Mouse (Mus musculus) megakaryocyte, adult 5-6 weeks (primary cell): ENCODE measurements around the gene Plxnc1. TPM values are rescaled to one million over a fixed set of nuclear protein-coding genes. Genes with fewer than 3 reads are reported as not detected.

Source experiments
- ATAC-seq: 2 replicates; pipeline ENCODE4 v1.8.0; 2016; ENCODE audit warnings: mild to moderate bottlenecking, inconsistent platforms; ENCODE audit not compliant: poor library complexity, severe bottlenecking
- total RNA-seq, 2 experiments: library from RNA; stranded (forward) in 1 of 2; stranded (reverse) in 1 of 2; fragments of 153-499, 151-499 nt in 1 of 2; fragments of 221-1000, 200-1000 nt in 1 of 2; gene quantifications; 2 replicates each; pipeline versions ENCODE4 v1.2.3 to v1.2.4; 2015 to 2017

Plxnc1 gene
- total RNA-seq, 2 experiments from 2014 or later: 29.9 to 47.9 TPM

GRCm38 (mm10) chr10:94889735-94890134, 54.9 kb downstream of the Plxnc1 start:
- no peak for ATAC-seq

GRCm38 (mm10) chr10:94883216-94883615, 61.4 kb downstream of the Plxnc1 start:
- no peak for ATAC-seq

GRCm38 (mm10) chr10:94871506-94871905, 73.1 kb downstream of the Plxnc1 start:
- ATAC-seq: no peak

- no peak for ATAC-seq
These were observed 73.5 kb downstream of the Plxnc1 start for GRCm38 (mm10) chr10:94871102-94871501.

DNA sequence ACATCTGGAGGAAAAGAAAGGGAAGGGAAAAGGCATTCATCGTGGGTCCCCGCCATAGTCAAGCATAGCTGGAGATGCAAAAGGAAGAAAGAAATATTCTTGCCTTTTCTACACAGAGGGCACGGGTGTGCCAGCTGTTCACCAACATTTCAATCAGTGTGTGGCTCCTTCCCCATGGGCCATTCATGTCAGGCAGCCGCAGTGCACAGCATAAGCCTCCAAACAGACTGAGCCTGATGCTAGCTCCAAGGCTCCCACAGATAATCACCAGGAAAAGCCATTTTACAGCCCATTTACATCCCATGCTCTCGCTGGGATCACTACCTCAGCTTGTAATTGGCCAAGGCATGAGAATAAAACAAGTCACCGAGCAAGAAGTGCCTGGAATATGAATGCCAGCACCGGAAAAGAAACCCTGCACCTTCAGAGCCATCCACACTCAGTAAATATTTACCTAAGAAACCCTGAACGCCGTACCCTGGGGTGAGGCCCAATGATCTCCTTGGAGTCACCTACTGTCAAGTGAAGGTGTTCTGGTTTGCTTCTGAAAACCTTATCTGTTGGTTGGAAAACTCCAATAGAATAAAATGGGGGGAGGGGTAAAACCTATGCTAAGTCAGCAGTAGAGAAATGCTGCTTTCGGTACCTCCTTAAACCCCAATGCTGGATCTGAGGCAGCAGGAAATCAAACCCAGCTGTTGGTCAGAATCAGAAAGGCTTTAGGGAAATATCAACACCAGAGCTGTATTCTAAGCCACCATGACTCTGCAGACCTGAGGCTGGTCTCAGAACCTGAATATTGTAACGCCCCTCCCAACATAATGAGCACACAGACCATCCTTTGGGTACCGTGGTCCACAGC, 77.4 kb downstream of the Plxnc1 start:
- no peak for ATAC-seq

DNA sequence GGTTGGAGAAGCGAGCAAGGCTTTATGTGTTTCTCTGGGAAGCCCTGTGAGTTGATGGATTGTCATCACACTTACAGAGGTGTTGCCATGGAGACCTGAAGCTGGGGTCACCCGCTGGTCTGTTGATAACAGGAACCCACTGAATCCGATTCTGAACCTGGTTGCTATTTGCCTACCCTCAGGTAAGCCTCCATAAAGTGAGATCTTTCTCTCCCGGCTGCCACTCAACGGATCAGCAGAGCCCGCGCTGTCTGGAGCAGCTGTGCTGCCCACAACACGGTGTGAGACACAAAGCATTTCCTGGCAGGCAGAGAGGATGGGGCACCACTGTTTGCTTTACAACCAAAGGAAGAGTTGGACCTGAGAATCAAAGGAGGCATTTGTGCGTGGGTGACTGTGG, 79.4 kb downstream of the Plxnc1 start:
- ATAC-seq: no peak

- ATAC-seq: no peak
These were observed 80.3 kb downstream of the Plxnc1 start for GRCm38 (mm10) chr10:94864199-94864928.

DNA sequence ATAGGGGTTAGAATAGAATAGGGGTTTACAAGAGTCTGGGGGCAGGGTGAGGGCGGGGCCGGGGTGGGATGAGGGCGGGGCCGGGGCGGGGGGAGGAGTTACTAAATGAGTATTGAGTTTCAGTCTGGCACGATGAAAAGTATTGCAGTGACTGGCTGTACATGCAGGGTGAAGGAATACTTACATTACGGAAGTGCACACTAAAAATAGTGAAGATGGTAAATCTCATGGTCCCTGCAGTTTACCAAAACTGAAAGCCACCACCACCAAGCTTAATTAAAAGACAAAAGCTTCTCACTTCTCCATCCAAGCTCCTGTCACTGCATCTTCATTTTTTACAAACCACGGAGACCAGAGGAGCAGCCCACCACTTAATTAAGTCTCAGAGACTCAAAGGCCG, 81.4 kb downstream of the Plxnc1 start:
- no peak for ATAC-seq

DNA sequence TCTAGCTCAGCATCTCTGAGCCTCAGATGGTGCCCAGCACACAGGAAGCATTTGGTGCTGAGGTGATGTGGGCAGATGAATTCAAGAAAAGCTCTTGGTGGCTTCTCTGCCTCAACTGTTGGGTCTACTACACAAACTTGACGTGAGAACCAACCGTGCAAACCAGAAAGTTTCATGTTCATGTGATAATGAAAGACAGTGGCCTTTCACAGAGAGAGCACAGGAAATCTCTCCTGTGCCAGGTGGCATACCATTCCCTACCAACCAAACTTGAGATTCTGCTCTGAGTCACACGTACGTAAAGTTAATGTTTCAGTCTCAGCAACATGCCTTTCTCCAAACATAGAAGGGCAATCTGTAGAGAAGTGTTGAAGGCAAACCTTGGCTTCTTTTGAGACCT, 83.8 kb downstream of the Plxnc1 start:
- no peak for ATAC-seq

GRCm38 (mm10) chr10:94858277-94859033, 86.2 kb downstream of the Plxnc1 start:
- ATAC-seq: peak; percentile 68

GRCm38 (mm10) chr10:94850565-94850964, 94.1 kb downstream of the Plxnc1 start:
- no peak for ATAC-seq

DNA sequence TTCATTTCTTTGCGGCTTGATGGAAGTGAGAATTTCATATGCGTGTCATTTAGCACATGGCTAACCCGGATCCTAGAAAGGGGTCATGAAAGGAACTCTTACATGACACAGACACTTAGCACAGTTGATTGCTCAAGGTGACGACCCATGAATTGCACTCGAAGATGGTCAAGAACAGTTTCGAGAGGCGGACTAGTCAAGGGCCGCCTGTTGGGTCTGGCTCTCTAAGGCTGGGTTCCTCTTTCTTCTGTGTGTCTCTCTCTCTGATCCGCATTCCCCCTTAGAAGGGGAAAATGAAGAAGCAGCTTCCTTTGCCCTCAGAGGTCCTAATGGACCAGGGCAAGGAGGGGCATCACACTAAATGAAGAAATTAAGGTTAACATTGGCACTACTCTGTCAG, 94.7 kb downstream of the Plxnc1 start:
- peak; percentile 48 for ATAC-seq

DNA sequence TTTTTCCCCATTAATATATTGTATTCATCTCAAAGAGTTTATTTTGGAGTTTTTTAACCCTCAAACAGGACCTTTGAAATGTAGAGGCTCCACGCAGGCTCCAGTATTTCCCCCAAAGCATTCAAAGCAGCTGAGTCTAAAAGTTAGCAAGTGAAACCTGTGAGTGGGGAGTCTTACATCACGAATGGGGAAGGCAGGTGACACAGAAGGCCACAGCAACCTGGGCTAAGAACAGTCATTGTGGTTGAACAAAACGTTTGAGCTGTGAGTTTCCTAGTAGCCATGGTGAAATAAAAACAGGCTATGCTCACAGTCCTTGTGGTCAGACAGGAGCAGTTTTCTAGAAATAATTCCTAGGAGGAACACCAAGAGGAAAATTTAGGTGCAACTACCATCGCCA, 95.3 kb downstream of the Plxnc1 start:
- 0 out of 2 replicates have a peak, but pooled peaks have one; percentile 19 for ATAC-seq

GRCm38 (mm10) chr10:94848344-94848743, 96.3 kb downstream of the Plxnc1 start:
- ATAC-seq: 0 out of 2 replicates have a peak, but pooled peaks have one; percentile 15

DNA sequence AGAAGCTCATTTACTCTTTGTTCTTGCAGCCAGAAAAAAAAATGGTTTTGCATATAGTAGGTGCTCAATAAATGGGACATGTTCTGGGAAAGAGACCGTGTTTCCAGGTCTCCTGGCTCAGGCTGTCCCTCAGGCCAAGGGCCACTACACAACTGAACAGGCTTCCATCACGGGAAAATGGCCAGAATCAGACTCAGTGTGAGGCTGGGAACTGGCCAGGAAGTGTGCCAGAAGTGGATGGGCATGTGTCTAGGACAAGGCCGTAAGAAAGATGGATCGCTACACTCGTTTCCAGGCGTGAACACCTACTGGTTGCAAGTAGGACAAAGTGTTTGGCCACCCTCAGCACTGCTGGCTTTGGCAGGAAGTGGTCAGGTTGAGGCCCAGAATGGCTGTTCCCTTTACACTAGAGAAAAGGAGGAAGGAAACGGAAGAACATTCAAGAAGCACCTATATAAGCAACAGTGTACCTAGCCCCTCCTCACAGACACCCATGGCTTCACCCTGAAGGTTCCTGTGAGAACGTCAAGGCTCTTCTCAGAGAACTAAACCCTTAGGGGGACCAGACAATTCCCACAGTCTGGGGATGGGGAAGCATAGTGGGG, 98.0 kb downstream of the Plxnc1 start:
- peak; percentile 75 for ATAC-seq

DNA sequence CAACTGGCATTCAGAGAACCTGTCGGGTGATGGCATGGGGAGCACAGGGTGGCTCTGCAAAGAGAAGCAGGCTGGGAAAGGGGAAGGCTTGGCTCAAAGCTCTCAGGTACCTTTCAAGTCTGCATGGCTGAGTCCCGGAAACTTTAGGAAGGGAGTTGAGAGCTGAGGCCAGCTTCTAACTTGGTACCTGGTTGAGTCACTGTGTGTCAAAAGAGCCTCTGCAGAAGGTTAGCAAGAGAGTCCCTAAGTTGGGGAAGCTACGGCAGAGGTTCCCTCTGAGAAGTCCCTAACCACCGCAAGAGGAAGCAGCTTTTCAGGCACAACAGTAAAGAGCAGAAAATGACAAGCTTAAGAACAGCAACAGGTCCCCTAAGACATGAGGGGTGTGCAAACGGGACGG, 99.9 kb downstream of the Plxnc1 start:
- ATAC-seq: peak; percentile 61

GRCm38 (mm10) chr10:94835874-94836273, 108.8 kb downstream of the Plxnc1 start:
- ATAC-seq: no peak

DNA sequence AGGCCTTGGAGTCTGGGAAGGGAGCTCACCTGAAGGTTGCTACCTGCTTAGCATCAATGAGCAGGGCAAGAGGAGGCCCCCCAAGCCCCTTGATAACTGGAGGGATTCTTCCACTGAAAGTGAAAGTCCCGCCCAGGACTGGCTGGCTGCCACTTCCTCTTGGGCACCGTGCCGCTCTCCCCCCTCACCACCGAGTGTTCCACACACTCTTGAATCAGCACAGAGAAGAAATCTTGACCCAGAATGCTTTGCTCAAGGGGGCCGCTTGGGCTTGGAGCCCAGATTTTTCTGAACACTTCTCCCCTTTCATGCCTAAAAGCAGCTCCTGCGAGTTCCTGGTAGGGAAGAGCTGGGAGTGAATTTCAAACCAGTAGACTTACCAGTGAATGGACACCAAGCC, 115.2 kb downstream of the Plxnc1 start:
- ATAC-seq: peak; percentile 58

DNA sequence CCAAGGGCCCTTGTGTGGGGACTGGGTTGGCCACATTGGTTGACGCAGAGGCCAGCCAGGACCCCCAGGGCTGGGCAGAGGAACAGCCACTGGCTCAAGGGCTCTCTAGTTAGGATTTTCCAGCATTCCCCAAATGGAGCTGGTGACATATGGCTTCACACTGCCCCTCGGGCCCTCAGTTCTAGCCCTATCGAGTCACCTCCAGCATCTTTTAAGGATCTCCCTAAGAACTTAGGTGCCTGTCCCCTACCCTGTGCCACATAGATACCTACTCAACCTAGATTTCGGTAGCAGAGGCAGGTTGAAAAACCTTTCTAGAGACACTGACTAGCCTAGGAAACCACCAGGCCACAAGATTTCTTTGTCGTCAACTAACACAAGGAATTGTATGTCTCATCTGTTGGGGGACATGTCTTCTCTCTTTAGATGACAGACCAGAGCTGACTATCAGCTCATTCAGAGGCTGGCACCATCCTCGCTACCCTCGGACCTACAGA, 115.9 kb downstream of the Plxnc1 start:
- peak; percentile 3 for ATAC-seq

DNA sequence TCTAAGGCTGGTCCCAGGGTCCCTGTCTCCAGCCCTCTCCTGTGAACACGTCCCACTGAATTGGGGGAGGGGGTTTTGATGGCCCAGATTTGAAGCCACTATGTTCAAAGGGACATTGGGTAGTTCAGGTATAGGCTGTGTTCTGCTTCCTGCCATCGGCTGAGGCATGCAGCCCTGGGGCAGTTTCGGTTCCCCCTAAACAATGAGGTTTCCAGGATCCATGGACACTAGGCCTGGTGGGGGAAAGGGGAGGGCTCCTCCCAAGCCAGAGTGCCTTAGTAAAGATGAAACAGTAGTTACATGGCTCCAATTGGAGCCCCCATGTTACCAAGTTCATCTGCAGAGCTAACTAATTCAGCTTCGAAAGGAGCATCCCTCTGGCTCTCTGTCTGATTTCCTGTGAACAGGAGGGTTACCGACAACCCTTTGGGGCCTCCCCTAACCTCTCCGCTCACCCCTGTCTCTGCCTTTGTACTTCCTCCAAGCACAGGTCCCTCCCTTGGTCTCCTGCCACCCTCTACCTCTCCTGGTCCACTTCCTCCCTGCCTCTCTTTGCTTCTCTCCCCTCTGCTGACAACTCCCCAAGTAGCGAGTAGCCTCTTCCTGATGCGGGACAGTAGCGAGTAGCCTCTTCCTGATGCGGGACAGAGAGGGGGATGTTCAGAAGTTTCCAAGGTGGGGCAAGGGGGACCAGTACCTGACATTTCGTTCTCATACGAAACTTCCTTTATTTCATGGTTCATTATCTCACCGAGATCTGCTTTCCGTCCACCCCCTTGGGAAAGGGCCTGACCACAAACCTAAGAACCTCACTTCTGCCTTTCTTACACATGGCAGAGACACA, 116.5 kb downstream of the Plxnc1 start:
- ATAC-seq: peak; percentile 83
